Mouse (Mus musculus): Measurements from ENCODE around the gene Tox3. TPM values are rescaled to one million over a fixed set of nuclear protein-coding genes. Genes with fewer than 3 reads are reported as not detected.

Tox3 gene
- polyA plus RNA-seq, 1 experiment, result 20.5 TPM

- no peak for DNase-seq (ENCODE audit: extremely low spot score in 1 of 2, low spot score in 1 of 2)
These were observed 103.5 kb downstream of the Tox3 start for GRCm38 (mm10) chr8:90244458-90245145.

GRCm38 (mm10) chr8:90243957-90244356 lies 104.2 kb downstream of the Tox3 start:
- no peak for DNase-seq (ENCODE audit: extremely low spot score in 1 of 2, low spot score in 1 of 2)

- DNase-seq (ENCODE audit: extremely low spot score in 1 of 2, low spot score in 1 of 2), result no peak
These were observed 105.8 kb downstream of the Tox3 start for GRCm38 (mm10) chr8:90242351-90242750.

GRCm38 (mm10) chr8:90241461-90241860 lies 106.7 kb downstream of the Tox3 start:
- DNase-seq (ENCODE audit: extremely low spot score in 1 of 2, low spot score in 1 of 2), result no peak

- DNase-seq (ENCODE audit: extremely low spot score in 1 of 2, low spot score in 1 of 2), result no peak
These were observed 115.6 kb downstream of the Tox3 start for GRCm38 (mm10) chr8:90232501-90232900.

DNA sequence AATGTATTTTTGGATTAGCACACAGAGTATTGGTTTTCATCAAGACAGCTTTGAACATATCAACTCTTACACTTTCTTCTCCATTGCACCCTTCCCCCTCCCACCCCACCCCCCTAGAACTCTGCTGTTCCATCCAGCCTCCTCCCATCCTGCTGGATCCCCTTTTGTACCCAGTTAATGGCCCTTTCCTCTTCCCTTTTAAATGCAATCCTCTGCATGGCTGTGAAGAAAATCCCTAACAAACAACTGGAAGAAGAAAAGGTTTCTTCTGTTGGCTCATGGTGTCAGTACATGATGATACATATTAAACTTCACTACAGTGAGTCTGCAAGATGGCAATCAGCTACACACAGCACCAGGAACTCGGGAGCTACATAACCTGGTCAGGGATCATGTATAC lies 124.0 kb downstream of the Tox3 start:
- no peak for DNase-seq (ENCODE audit: extremely low spot score in 1 of 2, low spot score in 1 of 2)

GRCm38 (mm10) chr8:90209105-90210037 lies 138.8 kb downstream of the Tox3 start:
- no peak for DNase-seq (ENCODE audit: extremely low spot score in 1 of 2, low spot score in 1 of 2)

Data from frontal cortex, adult 2 months (tissue).